Mouse (Mus musculus) CH12.LX (cell line): Measurements from ENCODE around the gene Sh3bp2.

Source experiments
- CTCF ChIP-seq, 2 experiments: IDR thresholded peaks in 1 of 2; conservative IDR thresholded peaks in 1 of 2; 2 replicates each; pipeline ENCODE4 v1.5.1; 2011 to 2012; ENCODE audit warnings: low read depth in 2 of 2, low read length in 2 of 2, improper control_type of control experiment in 1 of 2, inconsistent platforms in 1 of 2, mild to moderate bottlenecking in 1 of 2, moderate library complexity in 1 of 2
- E2F4 ChIP-seq: IDR thresholded peaks from 2 replicates; pipeline ENCODE4 v1.6.1; 2011; ENCODE audit warnings: low read depth, low read length, improper control_type of control experiment; ENCODE audit not compliant: insufficient replicate concordance
- EP300 ChIP-seq: IDR thresholded peaks from 2 replicates; pipeline ENCODE4 v1.6.1; 2011; ENCODE audit warnings: low read length, improper control_type of control experiment
- HCFC1 ChIP-seq: IDR thresholded peaks from 2 replicates; pipeline ENCODE4 v1.6.1; 2012; ENCODE audit warnings: low read depth, mild to moderate bottlenecking, inconsistent platforms, low read length, improper control_type of control experiment
- NRF1 ChIP-seq: IDR thresholded peaks from 2 replicates; pipeline ENCODE4 v1.6.1; 2014; ENCODE audit warnings: low read depth, mild to moderate bottlenecking, inconsistent platforms, low read length, improper control_type of control experiment, moderate library complexity
- PAX5 ChIP-seq: IDR thresholded peaks from 2 replicates; pipeline ENCODE4 v1.6.1; 2012; ENCODE audit warnings: low read length, inconsistent platforms, mixed read lengths
- POLR2A ChIP-seq: IDR thresholded peaks from 2 replicates; pipeline ENCODE4 v1.6.1; 2011; ENCODE audit warnings: low read depth, mild to moderate bottlenecking, improper control_type of control experiment, low read length
- USF1 ChIP-seq: IDR thresholded peaks from 2 replicates; pipeline ENCODE4 v1.6.1; 2014; ENCODE audit warnings: low read depth, mild to moderate bottlenecking, inconsistent platforms, low read length, improper control_type of control experiment

- no peak for TF ChIP-seq USF1
- no peak for TF ChIP-seq POLR2A
- no peak for TF ChIP-seq CTCF (conservative IDR thresholded peaks at IDR 0.05 in 1 of 2, IDR thresholded peaks at IDR 0.05 in 1 of 2; ENCODE audit: low read depth in 2 of 2, low read length in 2 of 2)
- no peak for TF ChIP-seq HCFC1
- TF ChIP-seq EP300: no peak
- TF ChIP-seq E2F4: no peak
- TF ChIP-seq NRF1: no peak
- TF ChIP-seq PAX5: no peak
Observed at GRCm38 (mm10) chr5:34549483-34550221, 24.0 kb downstream of the Sh3bp2 start.
